Mouse (Mus musculus) liver, embryonic 11.5 days (tissue): ENCODE results near the gene Asphd2. TPM values are rescaled to one million over a fixed set of nuclear protein-coding genes. Genes with fewer than 3 reads are reported as not detected.

ENCODE experiments used
- ATAC-seq: fragments of 200-750 bp; cut with Nextera tagmentation; replicated peaks from 2 replicates; pipeline ENCODE4 v1.8.0; 2017; ENCODE audit warnings: moderate number of reproducible peaks, mild to moderate bottlenecking, moderate TSS enrichment, moderate library complexity; ENCODE audit not compliant: low FRiP score
- DNase-seq: peaks from one replicate; pipeline ENCODE4 v3.0.0-alpha.2; 2017; ENCODE audit warnings: low spot score
- H3K27ac ChIP-seq: fragments of 300-500 bp; sonication (generic); 2 replicates; pipeline ENCODE4 v1.5.1; 2014; ENCODE audit warnings: mild to moderate bottlenecking, low read depth, low read length, control low read depth
- H3K27me3 ChIP-seq: fragments of 300-500 bp; sonication (generic); replicated peaks from 2 replicates; pipeline ENCODE4 v1.6.1; 2014; ENCODE audit warnings: low read length, mixed read lengths; ENCODE audit not compliant: control insufficient read depth, insufficient read depth
- H3K36me3 ChIP-seq: fragments of 300-500 bp; sonication (generic); 2 replicates; pipeline ENCODE4 v1.6.1; 2014; ENCODE audit warnings: mild to moderate bottlenecking, low read length, moderate library complexity, mixed read lengths; ENCODE audit not compliant: control insufficient read depth, insufficient read depth
- H3K4me1 ChIP-seq: fragments of 300-500 bp; sonication (generic); replicated peaks from 2 replicates; pipeline ENCODE4 v1.6.1; 2014; ENCODE audit warnings: low read length, mixed read lengths; ENCODE audit not compliant: control insufficient read depth, insufficient read depth
- H3K4me2 ChIP-seq: fragments of 300-500 bp; sonication (generic); 2 replicates; pipeline ENCODE4 v1.6.1; 2014; ENCODE audit warnings: mild to moderate bottlenecking, control low read depth, moderate library complexity
- H3K4me3 ChIP-seq: fragments of 300-500 bp; sonication (generic); 2 replicates; pipeline ENCODE4 v1.5.1; 2014; ENCODE audit warnings: low read depth, low read length, control low read depth
- H3K9ac ChIP-seq: fragments of 300-500 bp; sonication (generic); 2 replicates; pipeline ENCODE4 v1.6.1; 2014; ENCODE audit warnings: low read depth, low read length, control low read depth
- H3K9me3 ChIP-seq: fragments of 300-500 bp; sonication (generic); 2 replicates; pipeline ENCODE4 v1.6.1; 2016; ENCODE audit warnings: low read length, inconsistent platforms, mixed read lengths; ENCODE audit not compliant: control insufficient read depth
- WGBS: fragments of 180-500 bp; shearing (Covaris S2); extraction: QIAGEN DNeasy Blood & Tissue Kit; methylation state at CpG from one replicate; pipeline ENCODE4 v1.1.7; 2014; 5-methylcytosine and 5-hydroxymethylcytosine counted together
- polyA plus RNA-seq: library from polyadenylated mRNA; unstranded; fragments of >200 nt; fragmentation: Nextera tagmentation; extraction: Ambion mirVana; gene quantifications from 2 replicates; pipeline ENCODE4 v1.2.1, GENCODE M21; 2014

The Asphd2 gene
- polyA plus RNA-seq, 1 experiment from 2014 or later = 3.7 TPM

DNA sequence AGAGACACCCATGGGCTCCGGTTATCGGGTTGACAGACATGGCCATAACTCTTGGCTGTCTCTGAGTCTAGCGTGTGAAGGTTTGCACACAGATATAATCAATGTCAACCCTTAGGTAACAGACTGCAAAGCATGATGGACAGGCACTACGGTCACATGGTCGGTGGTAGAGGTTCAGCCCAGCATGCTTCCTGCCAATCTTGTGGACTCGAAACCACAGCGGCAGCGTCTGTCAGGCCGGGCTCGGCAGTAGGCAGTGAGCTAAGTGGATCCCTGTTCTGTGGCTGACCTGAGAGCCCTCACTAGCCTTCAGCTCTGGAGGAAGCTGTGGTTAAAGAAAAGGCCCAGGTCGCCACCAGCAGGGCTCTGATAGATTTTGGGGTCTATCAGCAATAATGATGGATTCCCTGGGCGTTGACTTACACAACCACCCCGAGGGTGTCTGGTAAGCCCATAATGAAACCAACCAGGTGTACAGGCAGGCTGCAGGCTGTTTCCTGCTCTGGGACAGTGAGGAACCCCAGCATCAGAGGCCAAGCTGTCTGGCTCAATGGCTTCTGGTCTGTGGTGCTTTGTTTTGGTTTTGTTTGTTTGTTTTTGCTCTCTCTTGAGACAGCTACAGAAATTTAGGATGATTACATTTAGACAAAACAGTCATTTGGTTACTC, 9.7 kb downstream of the Asphd2 start:
- Histone ChIP-seq H3K4me2 (no peak overlapping the region), H3K27ac (peak overlapping the region; percentile 5; the same call in 1 of the 2 replicates), H3K27me3 (no peaks in the 10 kb centered on the region), H3K4me1 (peaks cover 11% of the 10 kb centered on the region), H3K4me3 (no peak overlapping the region), H3K9me3 (no peaks in the 10 kb centered on the region), H3K36me3 (no peaks in the 10 kb centered on the region; the same call in 1 of the 2 replicates), H3K9ac (no peak overlapping the region)
- DNase-seq (no peak), ATAC-seq (no peak)
- 47% methylated on average over 13 of the region's 13 CpGs for WGBS

DNA sequence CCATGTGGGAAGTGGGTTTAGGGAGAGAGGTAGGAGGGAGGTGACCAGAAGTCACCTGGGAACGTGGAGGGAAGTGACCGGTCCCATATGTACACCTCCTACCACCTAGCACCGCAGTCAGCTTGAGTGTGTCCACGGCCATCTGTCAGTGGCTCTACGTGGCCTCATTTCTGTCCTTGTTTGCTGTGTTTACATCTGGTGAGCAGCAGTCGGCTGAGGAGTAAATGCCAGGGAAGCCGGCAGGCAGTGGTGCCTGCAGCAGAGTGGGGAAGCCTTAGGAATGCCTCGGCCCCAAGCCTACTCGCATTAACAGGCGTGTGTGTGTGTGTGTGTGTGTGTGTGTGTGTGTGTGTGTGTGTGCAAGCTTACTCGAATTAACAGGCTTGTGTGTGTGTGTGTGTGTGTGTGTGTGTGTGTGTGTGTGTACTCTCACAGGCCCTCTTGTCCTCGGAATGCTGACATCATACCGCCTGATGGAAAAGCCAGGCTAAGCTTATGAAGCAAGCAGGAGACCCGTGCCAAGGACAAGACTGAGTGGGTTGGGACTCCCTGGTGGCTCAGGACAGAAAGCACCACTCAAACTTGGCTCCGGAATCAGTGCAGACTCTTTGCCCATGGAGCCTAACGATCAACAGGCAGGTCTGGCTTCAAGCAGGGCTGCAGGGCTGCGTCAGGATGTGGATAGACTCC, 11.9 kb downstream of the Asphd2 start:
- 63% methylated on average over 17 of the region's 17 CpGs for WGBS
- no peak overlapping the region for H3K4me3 ChIP-seq
- H3K4me1 ChIP-seq = peaks cover 11% of the 10 kb centered on the region
- DNase-seq (no peak), ATAC-seq (no peak)
- H3K27me3 ChIP-seq = no peaks in the 10 kb centered on the region
- peaks cover 6% of the 10 kb centered on the region; the same call in 1 of the 2 replicates for H3K36me3 ChIP-seq
- H3K9ac ChIP-seq = no peak overlapping the region
- H3K9me3 ChIP-seq = no peaks in the 10 kb centered on the region
- H3K27ac ChIP-seq = no peak overlapping the region
- no peak overlapping the region for H3K4me2 ChIP-seq

DNA sequence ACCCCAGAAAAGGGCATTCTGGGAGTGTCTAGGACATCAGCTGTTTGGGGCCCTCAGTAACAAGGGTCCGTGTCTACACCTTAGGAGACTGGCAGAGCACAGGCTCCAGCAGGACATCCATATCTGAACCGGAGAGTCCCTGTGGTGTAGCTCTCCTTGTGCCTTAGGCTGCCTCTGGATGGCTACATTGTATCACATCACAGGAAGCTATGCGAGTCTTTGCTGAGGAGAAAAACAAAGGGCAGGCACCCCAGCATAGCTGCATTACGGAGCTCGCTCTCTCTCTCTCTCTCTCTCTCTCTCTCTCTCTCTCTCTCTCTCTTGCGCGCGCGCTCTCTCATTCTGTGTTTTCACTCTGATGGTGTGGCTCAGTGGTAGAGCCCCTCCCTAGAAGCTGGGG, 12.6 kb downstream of the Asphd2 start:
- WGBS = 79% methylated on average over 9 of the region's 9 CpGs
- H3K27ac ChIP-seq = no peak overlapping the region
- no peak overlapping the region for H3K4me2 ChIP-seq
- DNase-seq (no peak), ATAC-seq (no peak)
- no peak overlapping the region for H3K9ac ChIP-seq
- H3K27me3 ChIP-seq = no peaks in the 10 kb centered on the region
- peaks cover 11% of the 10 kb centered on the region for H3K4me1 ChIP-seq
- peaks cover 6% of the 10 kb centered on the region; the same call in 1 of the 2 replicates for H3K36me3 ChIP-seq
- no peak overlapping the region for H3K4me3 ChIP-seq
- no peaks in the 10 kb centered on the region for H3K9me3 ChIP-seq

DNA sequence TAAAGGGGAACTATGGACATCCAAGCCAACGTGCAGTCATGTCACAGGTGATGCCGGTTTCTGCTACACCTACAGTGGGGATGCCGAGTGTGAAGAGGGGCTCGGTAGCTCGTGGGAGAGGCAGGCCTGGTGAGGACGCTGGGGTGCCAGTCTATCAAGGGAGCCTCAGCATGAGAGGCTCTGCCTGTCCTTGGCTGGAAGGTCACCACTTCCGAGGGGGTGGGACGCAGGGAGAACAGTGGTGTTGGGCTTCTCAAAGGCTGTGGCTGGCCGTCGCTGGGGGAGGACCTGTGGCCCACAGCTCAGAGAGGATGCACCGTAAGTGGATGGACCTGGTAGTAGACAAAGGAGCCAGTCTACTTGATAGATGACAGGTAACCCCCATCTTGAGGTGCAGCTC, 13.5 kb downstream of the Asphd2 start:
- Histone ChIP-seq H3K4me3 (no peak overlapping the region), H3K27ac (no peak overlapping the region), H3K4me2 (no peak overlapping the region), H3K9me3 (no peaks in the 10 kb centered on the region), H3K4me1 (peaks cover 12% of the 10 kb centered on the region), H3K27me3 (no peaks in the 10 kb centered on the region), H3K36me3 (peaks cover 6% of the 10 kb centered on the region; the same call in 1 of the 2 replicates), H3K9ac (no peak overlapping the region)
- DNase-seq (no peak), ATAC-seq (no peak)
- 76% methylated on average over 11 of the region's 11 CpGs for WGBS

DNA sequence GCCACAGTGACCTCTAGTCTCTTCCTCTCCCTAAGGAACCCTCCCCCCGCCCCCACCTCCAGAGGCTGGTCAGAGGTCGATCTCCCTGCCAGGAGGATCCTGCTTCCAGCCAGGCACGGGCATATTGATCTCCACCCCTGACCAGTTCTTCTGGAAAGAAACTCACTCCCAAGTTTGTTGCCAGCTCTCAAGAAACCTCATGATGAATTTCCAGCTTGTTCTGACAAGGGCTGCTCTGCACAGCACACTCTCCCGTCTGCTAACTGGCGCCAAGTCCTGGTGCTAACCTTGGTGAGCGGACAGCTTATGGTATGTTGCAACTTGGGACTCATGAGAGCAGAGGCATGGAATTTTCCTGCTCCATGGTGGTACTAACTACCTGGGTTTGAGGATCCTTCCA, 15.9 kb downstream of the Asphd2 start:
- Histone ChIP-seq H3K4me3 (no peak overlapping the region), H3K36me3 (peaks cover 11% of the 10 kb centered on the region; the same call in 1 of the 2 replicates), H3K9me3 (no peaks in the 10 kb centered on the region), H3K27ac (no peak overlapping the region), H3K9ac (no peak overlapping the region), H3K4me1 (peaks cover 5% of the 10 kb centered on the region), H3K27me3 (no peaks in the 10 kb centered on the region), H3K4me2 (no peak overlapping the region)
- DNase-seq (no peak), ATAC-seq (no peak)
- 75% methylated on average over 6 of the region's 6 CpGs for WGBS

DNA sequence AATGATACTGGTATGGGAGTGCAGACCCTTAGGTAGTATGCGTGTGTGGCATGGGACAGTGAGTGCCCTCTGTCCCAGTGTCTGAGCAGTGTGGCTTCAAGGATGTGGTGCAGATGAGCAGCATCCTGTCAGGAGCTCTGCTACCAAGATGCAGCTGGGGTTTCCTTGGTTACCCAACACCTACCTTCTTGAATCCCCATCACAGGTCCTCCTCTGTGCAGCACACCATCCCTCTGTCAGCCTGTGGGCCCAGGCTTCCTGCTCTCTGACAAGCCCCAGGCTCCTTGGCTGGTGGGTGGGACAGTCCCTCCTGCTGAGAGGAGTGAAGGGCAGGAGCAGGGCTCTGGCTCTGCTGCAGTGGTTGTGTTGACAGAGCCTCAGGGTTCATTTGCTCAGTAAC, 17.3 kb downstream of the Asphd2 start:
- Histone ChIP-seq H3K27ac (no peak overlapping the region), H3K4me3 (no peak overlapping the region), H3K36me3 (peaks cover 14% of the 10 kb centered on the region; the same call in 1 of the 2 replicates), H3K9me3 (no peaks in the 10 kb centered on the region), H3K4me2 (no peak overlapping the region), H3K27me3 (no peaks in the 10 kb centered on the region), H3K9ac (no peak overlapping the region), H3K4me1 (peaks cover 5% of the 10 kb centered on the region; the same call in 1 of the 2 replicates)
- ATAC-seq = no peak
- 100% methylated on average over 1 of the region's 1 CpGs for WGBS
- DNase-seq = no peak

DNA sequence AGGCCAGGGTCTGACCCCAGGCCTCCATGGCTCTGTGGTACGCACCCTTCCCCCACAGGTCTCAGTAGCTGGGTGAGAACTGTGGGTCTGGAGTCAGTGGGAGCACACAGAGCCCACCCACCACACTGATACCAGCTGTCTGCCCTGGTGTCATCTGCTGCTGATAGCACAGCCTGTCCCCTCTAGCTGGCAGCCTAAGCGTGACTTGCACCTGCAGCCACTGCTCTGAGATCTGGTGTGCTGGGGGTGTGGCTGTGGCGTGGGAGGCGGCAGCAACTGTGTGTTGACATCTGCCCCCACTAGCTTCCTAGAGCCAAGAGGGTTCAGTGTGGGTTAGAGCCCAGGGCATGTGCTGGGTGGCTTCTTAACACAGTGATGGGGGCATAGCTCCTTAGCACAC, 18.6 kb downstream of the Asphd2 start:
- peaks cover 15% of the 10 kb centered on the region; the same call in 1 of the 2 replicates for H3K36me3 ChIP-seq
- peak; percentile 56 for ATAC-seq
- no peak overlapping the region for H3K4me2 ChIP-seq

DNA sequence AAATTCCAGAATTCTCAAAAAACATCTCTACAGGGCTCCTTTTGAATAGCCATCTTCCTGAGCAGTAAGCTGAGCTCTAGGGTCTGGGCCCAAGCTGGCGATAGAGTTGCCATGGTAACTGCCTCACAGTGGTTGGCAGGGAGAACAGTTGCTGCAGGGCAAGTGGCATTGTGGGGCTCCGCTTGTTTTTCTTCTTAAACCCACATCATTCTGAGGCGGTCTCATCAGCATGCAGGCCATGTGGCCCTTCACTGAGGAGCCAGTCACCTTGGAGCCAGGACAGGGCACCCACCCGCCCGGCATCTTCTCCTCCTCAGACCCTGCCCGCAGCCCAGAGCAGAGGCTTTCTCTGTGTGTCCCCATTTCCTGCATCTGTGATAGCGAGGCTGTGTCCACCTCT, 22.7 kb downstream of the Asphd2 start:
- no peak overlapping the region for H3K4me3 ChIP-seq
- no peak for ATAC-seq
- peaks cover 5% of the 10 kb centered on the region; the same call in 1 of the 2 replicates for H3K4me1 ChIP-seq
- DNase-seq = no peak
- WGBS = 84% methylated on average over 7 of the region's 7 CpGs
- peaks cover 19% of the 10 kb centered on the region; the same call in 1 of the 2 replicates for H3K36me3 ChIP-seq
- no peaks in the 10 kb centered on the region for H3K27me3 ChIP-seq
- no peak overlapping the region for H3K4me2 ChIP-seq
- no peak overlapping the region for H3K9ac ChIP-seq
- H3K9me3 ChIP-seq = no peaks in the 10 kb centered on the region
- no peak overlapping the region for H3K27ac ChIP-seq

More for the DNA sequence above, 18.6 kb downstream of the Asphd2 start:
- no peak overlapping the region for H3K27ac ChIP-seq
- no peak for DNase-seq
- H3K4me3 ChIP-seq = no peak overlapping the region
- no peaks in the 10 kb centered on the region for H3K27me3 ChIP-seq
- no peaks in the 10 kb centered on the region for H3K9me3 ChIP-seq
- H3K9ac ChIP-seq = no peak overlapping the region
- H3K4me1 ChIP-seq = peaks cover 5% of the 10 kb centered on the region; the same call in 1 of the 2 replicates
- 80% methylated on average over 4 of the region's 4 CpGs for WGBS
